Mouse (Mus musculus) skeletal muscle tissue, adult 2 months (tissue): ENCODE data around the gene Cpeb3.
A peak's percentile ranks its signal among the peaks of the same experiment; 100 is the strongest.

Experiments
- DNase-seq: peaks from one replicate; pipeline ENCODE4 v3.0.0-alpha.2; 2012; ENCODE audit warnings: low read depth, low spot score

The Cpeb3 gene

DNA sequence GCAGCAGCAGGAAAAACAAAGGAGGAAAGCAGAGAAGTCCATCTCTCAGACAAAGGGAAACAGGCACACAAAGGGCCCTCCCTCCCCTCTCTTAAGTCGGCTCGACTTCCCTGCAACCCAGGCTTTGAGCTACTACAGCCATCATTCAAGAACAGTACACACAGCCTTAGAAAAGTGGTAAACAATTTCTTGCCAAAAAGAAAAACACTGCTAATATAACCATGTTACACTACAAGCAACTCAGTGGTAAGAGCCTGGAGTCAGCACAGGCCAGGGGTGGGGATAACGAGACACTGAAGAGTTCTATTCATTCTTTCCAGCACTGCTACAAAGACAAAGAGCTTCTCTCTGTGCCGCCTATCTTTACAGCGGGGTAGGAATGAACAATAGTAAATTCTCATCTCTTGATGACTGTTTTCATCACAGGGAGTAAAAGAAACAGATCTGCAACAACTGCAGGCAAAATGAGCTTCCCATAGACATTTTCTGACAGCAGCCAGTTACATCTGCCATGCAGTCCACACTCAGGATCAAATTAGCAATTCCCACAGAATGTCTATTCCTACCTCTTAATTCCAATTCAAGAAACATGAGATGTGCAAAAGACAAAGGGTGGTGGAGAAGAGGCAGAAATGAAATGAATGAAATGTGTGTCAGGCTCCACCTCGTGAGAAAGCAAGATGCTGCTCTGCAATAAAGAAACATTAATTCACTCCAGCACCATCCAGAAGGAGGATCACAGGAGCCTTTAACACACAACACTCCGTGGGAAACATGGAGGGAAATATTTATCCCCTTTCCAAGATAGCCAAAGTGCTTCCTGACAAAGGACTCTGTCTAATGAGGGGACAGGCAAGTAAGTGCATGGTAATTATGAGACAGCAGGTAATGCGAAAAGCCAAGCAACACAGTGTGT, 118.0 kb downstream of the Cpeb3 start:
- no peak for DNase-seq

DNA sequence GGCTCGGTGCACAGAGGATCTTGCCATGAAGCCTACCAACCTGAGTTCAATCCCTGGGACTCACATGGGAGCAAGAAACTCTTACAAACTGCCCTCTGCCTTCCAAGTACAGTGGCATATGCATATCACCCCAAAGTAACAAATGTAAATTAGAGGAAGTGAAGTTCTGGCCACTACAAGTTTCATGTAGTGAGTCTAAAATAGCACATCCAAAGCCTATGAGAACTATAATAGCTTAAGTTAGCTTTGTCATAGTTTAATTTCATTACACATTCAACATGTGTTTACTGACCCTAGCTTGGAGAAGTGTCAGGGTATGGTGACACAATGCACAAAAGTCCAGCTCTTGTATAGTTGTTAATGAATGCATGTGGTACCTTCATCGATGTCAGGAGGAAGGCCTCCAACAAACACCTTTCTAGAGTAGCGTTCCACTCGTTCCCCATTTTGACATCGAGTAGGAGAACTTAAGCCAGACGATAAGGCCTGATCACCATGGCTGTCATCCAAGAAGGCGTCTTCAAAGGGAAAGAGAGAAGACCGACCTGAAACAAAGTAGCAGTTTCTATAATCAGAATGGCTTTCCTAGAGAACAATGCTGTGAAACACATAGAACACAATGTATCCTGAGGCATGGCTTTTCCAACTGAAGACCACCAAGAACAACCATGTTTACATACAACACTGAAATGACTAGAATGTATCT, 120.2 kb downstream of the Cpeb3 start:
- DNase-seq, result no peak

DNA sequence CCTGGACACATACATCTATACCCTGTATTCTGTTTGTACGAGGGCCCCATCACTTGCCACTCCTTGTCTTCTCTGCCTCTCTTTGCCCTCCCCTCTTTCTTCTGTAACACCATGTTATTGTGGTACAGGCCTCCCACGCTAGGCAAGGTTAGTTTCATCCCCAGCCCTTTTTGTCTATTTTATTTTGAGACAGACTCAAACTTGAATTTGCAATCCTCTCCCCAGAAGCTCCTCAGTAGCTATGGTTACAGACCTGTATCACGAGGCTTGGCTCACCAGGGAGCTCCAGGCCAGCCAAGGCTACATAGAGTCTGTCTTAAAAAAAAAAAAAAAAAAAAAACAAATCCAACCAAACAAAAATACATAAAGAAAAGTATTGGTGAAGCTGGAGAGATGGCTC, 123.9 kb downstream of the Cpeb3 start:
- no peak for DNase-seq

DNA sequence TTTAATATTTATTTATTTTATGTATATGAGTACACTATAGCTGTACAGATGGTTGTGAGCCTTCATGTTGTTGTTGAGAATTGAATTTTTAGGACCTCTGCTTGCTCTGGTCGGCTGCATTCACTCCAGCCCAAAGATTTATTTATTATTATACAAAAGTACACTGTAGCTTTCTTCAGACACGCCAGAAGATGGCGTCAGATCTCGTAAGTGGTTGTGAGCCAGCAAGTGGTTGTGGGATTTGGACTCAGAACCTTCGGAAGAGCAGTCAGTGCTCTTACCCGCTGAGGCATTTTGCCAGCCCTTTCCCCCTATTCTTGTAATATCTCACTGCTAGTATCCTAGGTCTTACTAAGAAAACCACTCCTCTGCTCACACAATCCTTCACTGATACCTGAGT, 126.9 kb downstream of the Cpeb3 start:
- no peak for DNase-seq

DNA sequence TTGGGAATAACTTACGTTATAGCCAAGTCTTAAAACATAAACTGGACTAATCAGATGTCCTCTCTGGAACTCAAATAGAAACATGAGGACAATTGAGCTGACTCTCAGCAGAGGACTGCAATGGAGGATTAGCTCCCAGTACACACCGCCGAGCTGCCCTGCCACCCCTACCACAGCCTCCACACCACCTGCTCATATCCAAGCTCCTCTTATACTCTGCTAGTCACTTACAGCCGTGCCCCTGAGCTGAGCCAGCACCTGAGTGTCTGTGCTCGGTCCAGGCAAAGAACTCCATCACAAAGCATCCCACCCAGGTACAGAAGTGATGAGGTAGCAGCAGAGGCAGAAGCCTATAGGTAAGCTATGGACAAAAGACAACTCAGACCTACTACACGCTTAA, 129.2 kb downstream of the Cpeb3 start:
- DNase-seq, result no peak

DNA sequence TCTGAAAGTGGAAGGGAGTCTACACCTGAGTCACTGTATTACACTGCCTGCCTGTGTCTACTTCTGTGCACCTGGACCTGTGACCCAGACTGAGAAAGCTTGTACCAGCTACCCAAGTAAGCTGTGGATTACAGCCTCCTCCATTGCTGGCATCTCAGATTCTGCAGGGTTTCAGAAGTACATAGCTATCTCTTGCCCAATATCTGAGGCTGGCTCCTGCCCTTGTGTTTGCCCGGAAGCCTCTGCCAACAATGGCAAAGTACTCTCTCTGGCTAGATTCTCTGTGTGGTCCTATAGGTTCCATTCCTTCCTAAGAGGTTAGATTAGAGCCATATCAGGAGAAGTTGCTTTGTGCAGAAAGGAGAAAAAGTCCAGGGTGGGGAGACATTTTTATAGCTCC, 129.8 kb downstream of the Cpeb3 start:
- DNase-seq, result peak; percentile 72

DNA sequence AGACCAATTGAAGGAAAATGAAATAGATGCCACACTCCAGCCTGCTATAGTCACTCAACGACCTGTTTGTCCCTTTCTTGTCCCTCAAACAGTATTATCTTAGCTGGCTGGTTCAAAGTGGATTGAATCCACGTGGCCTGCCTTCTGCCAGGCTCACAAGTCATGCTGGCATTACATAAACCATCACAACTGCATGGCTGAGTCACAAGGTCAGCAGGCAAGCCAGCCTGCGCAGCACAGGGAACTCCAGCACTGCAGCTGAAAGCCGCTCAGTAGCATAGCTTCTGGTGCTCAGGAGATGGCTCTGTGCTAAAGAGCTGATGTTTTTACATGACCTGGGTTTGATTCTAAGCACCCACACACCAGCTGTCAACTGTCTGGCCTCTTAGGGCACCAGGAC, 130.3 kb downstream of the Cpeb3 start:
- DNase-seq, result peak; percentile 97

DNA sequence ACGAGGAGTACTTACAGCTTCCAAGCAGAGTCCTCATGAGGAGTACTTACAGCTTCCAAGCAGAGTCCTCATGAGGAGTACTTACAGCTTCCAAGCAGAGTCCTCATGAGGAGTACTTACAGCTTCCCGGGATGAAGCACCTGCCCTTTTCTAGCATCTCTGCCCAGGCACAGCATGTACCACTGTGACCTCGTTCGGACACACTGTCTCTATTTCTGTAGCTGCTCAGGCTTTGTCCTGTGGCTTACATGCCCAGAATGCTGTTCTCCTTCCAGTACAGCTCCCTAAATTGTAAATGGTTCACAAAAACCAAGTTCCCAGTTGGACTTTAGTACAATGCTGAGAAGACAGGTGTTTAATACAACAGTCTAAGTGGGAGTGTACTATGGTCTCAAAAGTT, 131.1 kb downstream of the Cpeb3 start:
- peak; percentile 83 for DNase-seq

DNA sequence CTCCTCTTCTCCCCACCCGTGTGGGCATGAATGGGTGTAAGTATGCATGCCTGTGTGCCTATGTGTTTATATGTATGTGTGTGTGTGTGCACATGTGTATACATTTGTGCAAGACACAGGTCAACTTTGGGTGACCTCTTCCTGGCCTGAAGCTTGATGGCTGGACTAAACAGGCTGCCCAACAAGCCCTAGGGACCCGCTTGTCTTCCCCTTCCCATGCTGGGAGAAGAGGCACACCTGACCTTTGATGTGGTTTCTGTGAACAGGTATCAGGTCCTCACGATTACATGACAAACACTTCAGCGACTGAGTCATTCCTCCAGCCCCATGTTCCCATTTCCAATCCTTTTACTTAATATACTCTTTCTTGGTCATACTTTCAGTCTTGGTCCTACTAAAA, 131.8 kb downstream of the Cpeb3 start:
- DNase-seq, result no peak

DNA sequence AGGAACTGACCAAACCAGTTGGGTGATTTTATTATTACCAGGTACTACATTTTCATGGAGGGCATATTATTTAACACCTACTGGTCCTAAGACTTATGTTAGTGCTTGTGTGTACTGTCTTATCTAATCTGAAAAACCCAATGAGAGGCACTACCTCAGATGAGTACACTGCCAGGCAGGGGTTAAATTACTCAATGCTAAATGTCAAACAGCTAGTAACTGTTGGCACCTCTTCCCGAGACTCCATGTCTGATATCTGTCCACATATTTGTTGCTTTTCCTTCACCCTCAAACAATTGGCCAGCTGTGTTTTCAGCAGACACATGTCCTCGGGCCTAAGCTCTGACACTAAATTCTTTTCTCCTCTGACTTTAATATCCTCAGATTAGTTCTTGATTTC, 132.3 kb downstream of the Cpeb3 start:
- no peak for DNase-seq

DNA sequence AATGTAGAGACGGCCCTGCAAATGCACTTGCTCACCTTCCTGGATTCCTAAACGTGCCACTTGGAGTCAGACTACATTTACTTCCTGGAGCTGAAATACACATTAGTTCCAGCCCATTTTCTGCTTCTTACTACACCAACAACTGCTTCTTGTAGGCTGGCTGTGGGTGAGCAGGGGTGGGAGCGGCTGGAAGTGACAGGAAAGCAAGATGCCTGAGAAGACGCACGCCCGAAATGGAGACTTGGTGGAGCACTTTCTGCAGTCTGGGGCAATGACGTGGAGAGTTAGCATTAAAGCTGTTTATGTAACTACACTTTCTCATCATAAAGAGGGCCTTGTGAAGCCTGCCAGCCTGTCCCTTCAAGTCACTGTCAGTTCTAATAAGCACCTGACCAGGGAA, 132.7 kb downstream of the Cpeb3 start:
- no peak for DNase-seq

DNA sequence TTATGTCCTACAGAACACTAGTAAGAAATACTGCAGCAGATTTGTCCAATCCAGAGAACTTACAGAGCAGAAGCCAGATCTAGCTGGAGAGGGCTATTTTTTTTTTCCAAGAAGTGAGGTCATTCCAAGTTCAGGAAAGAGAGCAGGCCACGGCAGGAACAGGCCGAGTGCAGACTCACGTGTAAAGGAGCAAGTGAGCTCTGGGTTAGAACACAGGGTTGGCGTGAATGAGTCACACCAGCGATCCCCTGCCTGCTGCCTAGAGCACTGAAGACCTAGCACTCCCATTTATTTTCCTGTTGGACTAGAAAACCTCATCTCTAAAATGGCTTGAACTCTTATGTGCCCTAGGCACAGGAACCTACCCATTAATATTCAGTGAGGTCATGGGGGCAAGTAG, 133.7 kb downstream of the Cpeb3 start:
- DNase-seq, result no peak

DNA sequence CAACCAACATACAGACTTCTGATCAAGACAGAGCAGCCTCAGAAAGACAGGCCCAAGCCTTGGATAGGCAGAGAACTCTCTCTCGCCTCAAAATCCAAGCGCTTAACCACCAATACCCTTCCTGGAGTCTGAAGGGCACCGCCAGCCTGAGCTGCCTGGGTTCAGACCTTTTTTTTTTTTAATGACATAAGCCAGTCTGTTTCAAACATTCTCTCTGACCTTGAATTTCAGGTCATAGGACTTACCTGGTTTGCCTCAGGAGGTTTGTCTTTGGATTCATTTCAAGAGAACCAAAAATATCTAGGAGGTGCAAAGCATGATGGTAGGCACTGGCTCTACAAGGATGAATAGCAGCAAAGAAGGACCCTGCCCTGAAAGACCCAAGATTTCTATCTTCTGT, 134.1 kb downstream of the Cpeb3 start:
- no peak for DNase-seq

DNA sequence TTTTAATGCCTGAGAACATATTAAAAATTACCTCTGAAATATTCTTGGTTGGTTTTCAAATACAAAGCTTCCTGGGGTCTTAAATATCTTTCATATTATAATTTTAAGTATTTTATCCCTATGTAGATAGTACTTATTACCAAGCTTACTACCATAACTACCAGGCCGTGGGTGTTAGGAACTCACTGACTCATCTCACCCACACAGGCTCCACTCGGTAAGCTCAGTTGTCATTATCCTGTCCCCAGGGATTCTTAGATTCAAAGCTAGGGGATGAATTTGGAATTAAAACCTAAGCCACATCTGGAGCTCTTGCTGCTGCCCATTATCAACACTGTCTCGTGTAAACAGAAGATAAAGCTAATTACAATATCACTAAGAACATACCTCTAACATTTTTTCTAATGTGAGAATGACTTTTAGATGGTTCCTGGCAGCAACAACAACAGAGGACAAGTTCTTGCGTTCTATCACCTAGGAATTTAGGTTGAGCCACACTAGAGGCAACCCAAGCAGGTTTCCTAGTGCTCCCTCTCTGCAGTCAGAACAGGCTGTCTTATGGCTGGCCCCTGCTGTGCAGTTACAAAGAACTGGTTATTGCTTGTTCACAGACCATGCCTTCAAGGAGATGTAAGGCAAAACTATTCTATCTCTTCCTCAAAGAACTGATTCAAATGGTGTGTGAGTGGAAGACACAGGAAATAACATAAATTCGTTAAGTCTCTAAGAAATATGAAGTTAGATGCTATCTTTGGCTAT, 135.4 kb downstream of the Cpeb3 start:
- DNase-seq, result no peak

DNA sequence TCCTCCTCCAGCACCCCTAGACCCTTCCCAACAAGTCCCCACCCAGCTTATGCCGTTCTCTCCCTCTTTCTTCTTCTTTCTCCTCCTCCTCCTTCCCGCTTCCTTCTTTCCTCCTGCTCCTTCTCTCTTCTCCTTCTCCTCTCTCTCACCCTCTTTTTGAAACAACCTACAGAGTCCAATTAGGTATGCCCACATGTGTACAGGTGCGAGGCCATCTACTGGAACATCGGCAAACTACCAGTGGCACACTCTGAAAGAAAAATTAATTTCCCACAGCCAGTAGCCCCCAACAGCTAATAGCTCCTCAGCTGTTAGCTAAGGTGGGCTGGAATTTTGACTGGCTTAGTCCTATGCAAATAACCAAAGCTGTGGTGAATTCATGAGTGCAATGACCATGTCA, 139.2 kb downstream of the Cpeb3 start:
- no peak for DNase-seq

DNA sequence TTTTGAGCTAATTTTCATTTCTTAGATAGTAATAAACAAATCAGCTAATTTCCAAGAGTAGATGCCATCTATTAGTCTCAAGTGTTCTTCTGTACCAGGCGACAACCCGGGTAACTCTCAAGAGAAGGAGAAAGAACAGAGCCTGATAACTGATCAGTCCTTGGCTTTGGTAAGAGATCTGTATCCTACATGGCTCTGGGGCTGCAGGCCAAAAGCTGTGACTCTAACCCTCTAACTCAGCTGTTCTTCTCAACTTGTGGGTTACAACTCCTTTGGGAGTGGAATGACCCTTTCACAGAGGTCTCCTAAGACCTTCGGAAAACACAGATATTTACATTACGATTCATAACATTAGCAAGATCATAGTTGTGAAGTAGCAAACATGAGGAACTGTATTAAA, 148.3 kb downstream of the Cpeb3 start:
- DNase-seq, result no peak

DNA sequence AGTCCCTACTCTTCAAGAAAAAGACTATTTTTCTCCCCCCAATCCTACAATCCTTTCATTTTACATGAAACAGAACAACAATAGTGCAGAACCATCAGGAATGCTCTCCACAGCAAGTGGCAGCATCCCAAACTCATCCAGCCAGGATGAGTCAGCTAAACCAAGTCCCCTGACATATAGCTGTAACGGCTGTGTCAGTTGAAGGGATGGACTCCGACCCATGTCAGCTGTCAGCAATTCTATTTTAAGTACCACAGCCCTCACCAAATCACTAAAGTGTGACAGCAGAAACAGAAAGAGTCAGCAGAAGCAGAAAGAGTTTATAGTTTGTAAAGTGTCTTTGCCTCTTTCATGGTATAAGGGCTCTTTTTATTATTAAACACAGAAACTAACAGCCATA, 148.8 kb downstream of the Cpeb3 start:
- DNase-seq, result peak; percentile 79

DNA sequence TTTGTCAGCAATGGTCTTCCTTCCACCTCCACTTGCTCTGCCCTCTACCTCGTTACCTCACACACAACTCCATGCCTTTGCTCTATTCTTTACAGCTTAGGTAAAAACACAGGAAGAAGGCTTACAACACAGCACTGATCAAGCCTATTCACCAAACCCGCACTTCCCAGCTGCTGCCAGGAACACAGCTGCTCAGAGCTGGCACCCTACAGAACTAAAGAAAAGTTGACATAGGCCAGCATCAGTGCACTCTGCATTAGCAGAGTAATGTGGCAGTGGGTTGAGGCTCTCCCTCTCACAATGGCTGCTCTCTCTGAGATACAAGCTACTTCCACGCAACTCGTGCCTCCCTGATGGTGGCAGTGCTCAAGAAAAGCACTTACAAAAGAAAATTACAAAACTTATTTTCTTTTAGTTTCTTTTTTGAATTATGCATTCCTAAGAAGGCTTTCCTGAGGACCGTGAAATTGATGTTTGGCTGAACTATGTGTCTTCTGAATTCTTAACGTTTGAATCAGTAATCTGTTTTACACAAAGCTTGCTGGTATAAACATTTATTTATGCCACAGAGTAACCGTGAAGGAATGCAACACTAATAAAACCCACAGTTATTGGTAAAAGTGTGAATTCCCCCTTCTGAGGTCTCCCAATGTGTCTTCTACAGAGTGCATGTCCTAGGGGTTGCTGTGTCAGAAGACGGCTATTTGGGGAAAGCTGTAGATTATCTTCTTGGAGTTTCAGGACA, 151.1 kb downstream of the Cpeb3 start:
- no peak for DNase-seq

DNA sequence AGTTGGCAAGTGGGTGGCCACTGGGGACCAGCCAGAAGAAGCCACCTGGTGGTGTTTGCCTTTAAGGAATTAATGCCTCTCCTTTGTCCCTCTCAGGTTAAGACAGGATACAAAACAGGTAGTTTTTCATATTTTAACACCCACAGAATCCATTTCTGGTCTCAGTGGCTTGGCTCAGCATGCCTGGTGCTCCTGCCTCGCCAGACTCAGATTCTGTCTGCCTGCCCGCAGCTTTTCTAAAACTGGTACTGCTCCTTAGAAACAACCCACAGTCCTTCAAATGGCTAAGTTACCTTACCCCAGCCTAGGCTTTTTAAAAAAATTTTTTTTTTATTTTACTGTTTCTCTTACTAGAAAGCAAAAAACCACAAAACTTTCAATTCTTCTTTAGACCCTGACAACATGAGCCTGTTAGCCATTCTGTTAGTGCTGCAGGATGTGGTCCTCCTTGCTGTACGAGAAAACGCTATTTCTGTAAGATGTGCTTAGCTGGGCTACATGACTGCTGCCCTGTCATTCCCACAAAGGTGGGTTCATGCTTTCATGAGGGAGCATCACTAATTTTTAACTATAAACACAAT, 152.3 kb downstream of the Cpeb3 start:
- no peak for DNase-seq

DNA sequence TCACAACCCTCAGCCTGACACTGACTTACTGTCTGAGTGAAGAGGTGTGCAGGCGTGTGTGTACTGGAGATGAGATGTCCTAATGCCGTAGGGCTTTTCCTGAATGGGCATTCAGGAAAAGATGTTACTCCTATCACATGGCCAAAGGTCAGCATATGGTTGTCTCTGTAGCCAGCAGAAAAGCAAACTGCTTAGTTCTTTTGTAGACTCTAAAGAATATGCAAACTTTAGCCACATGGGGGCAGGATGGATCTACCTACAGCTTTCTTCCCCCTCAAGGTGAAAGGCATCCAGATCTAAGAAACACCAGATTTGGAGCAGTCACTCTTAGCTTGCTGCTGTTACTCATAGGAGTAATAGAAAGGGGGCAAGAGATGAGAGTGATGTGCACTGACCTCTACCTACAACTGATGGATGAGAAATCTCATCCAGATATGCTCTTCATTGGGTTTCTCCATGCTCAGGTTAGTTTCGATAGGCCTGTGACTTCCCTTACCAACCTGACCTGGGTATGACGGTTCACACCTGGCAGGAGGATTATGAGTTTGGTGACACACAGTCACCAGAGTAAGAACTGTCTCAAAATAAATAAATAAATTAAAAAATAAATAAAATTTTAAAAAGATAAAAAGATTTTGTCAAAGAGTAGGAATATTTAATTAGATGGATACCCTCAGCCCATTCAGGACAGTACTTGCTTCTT, 157.6 kb downstream of the Cpeb3 start:
- peak; percentile 55 for DNase-seq

DNA sequence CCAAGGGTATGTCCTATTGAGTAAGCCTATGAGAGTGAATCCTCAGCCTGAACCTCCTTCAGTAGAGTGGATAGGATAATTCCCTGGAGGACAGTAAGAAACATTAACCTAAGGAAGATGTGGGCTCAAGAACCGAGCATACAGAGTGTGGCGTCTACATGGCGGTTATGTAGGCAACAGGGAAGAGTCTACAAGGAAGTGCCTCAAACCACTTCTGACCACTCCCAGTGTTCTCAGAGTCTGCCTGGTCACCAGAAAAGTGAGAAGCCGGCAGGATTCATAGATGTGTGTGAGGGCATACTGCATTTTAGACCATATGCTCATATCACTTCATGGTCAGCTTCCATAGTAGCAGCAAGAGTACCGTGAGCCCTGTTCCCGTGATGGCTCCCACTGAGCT, 159.9 kb downstream of the Cpeb3 start:
- no peak for DNase-seq
